Mouse (Mus musculus) skeletal muscle tissue, adult 2 months (tissue): ENCODE data around the gene Tnip2.
A peak's percentile ranks its signal among the peaks of the same experiment; 100 is the strongest.

Source experiments
- DNase-seq: peaks from one replicate; pipeline ENCODE4 v3.0.0-alpha.2; 2012; ENCODE audit warnings: low read depth, low spot score

Tnip2 gene

GRCm38 (mm10) chr5:34513466-34514217 is at the start of gene Tnip2:
Gene Tnip2 (minus strand): TSS chr5:34513991.
- DNase-seq = peak; percentile 91

- DNase-seq = no peak
Measured at GRCm38 (mm10) chr5:34551821-34552220, 38.0 kb upstream of the Tnip2 start.

- DNase-seq = no peak
Measured at GRCm38 (mm10) chr5:34550251-34550650, 36.5 kb upstream of the Tnip2 start.

- DNase-seq = no peak
Measured at GRCm38 (mm10) chr5:34549483-34550221, 35.9 kb upstream of the Tnip2 start.

- no peak for DNase-seq
Measured at GRCm38 (mm10) chr5:34549135-34549482, 35.3 kb upstream of the Tnip2 start.

DNA sequence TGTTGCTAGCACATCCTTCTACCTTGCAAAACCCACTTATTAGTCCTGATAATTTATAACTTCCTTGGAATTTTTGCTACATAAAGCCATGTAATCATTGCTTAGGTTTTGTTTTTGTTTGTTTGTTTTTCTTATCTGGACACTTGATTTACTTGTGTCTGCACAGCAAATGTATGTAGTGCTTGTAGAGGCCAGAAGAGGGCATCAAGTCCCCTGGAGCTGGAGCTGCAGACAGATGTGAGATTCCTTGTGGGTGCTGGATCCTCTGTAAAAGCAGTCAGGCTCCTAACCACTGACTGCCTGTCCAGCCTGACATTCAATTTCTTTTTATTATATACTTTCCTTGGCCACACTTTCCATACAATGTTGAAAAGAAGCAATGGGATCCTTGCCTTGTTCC is 33.6 kb upstream of the Tnip2 start:
- DNase-seq = no peak

DNA sequence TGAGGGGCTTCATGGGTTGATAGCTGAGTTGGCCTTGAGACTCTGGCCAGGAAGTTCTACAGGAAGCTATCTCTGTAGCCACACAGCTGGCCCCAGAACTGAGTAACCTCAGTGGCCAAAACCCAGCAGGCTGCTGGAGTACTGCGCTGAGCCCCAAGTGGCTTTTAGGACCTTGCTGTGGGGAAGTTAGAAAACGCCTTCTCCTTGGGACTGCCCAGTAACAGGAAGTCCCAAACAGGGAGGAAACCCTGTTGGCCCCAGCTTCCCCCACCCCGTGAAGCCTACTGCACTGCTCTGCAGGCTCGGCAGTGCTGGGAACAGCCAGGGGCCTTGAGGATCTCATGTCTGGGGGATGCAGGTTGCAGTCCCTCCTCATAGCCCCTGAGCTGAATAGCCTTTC is 29.3 kb upstream of the Tnip2 start:
- DNase-seq = peak; percentile 36

DNA sequence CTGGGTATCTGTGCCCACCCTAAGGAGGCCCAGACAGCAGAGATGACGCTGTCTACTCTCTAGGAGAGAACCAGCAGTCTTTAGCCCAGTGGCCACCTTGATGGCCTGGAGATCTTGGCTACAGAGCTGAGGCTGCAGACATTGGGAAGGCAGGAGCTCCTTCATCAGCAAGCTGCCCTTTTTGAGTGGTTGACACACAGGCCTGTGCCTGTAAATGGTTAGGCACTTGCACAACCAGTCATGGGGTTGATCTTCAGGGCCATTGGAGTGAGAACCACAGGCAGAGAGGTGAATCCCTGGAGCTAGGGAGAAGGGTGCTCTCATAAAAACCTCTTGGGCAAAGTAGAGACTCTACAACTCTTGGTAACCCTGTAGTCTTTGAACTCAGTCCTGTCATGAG is 28.4 kb upstream of the Tnip2 start:
- no peak for DNase-seq

- DNase-seq = no peak
Measured at GRCm38 (mm10) chr5:34539121-34539520, 25.3 kb upstream of the Tnip2 start.

GRCm38 (mm10) chr5:34538527-34538926 is 24.7 kb upstream of the Tnip2 start:
- DNase-seq = no peak

DNA sequence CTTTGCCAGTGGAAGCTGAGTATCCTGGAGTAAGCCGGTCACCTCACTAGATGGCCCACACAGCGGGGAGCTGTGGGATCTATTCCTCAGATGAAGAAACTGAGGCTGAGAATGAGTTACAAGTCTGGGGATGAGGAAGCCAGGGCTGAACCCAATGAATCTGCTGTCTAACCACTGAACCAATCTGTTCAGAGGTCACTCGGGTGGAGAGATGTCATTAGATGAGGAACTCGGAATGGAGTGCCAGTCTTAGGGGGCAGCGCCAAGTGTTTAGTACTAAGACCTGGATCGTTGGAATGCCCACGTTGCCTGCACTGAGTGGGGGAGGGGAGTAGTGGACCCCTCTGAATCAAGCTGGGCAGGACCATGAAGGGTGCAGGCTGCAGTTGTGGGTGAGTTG is 24.3 kb upstream of the Tnip2 start:
- DNase-seq = no peak

- DNase-seq = no peak
Measured at GRCm38 (mm10) chr5:34535831-34536230, 22.0 kb upstream of the Tnip2 start.

GRCm38 (mm10) chr5:34534776-34535581 is 21.2 kb upstream of the Tnip2 start:
- DNase-seq = peak; percentile 87

- DNase-seq = peak; percentile 49
Measured at GRCm38 (mm10) chr5:34533820-34534219, 20.0 kb upstream of the Tnip2 start.

- DNase-seq = no peak
Measured at GRCm38 (mm10) chr5:34533066-34533465, 19.3 kb upstream of the Tnip2 start.

GRCm38 (mm10) chr5:34530687-34531086 is 16.9 kb upstream of the Tnip2 start:
- DNase-seq = no peak

- DNase-seq = no peak
Measured at GRCm38 (mm10) chr5:34530116-34530515, 16.3 kb upstream of the Tnip2 start.

- peak; percentile 54 for DNase-seq
Measured at GRCm38 (mm10) chr5:34528724-34529123, 14.9 kb upstream of the Tnip2 start.

- no peak for DNase-seq
Measured at GRCm38 (mm10) chr5:34527352-34527751, 13.6 kb upstream of the Tnip2 start.

GRCm38 (mm10) chr5:34526477-34526775 is 12.6 kb upstream of the Tnip2 start:
- DNase-seq = no peak

DNA sequence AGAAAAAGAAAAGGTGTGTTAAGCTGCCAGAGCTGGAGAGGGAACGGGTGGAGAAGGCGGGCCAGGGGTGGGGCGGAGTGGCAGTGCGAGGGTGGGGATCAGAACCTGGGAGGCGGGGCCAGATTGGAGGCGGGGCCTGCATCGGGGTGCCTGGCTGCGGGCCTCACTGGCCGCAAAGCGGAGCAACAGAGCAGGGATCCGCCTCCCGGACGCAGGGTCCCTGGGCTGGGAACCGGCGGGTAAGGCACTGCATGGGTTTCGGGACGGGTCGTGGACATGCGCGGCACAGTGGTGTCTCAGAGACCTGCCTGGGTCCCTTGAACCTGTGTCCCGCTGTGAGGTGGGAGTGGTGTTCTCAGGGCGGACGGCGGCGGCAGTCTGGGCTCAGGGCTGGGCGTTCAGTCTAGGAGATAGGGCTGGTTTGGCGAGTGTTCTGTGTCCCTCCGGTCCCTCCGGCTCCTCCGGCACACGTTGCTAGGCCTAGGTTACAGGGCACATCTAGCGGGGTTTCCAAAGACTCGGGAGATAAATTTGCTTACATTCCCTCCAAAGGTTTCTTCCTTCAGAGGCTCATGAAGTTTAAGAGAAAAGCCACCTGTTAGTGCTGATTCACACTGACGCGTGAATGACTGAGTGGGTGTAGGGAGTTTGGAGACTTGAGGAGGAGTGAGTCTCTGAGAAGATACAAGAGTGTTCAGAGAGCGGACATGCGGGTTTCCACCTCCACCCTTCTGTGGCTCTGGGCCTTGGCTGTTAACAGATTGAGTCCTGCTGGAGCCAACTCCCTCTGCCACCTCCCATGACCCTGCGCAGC is 12.1 kb upstream of the Tnip2 start, which contains the start of gene Sh3bp2:
Gene Sh3bp2, plus strand, starts transcription at position 176 of the 814 bp plus-strand sequence.
- DNase-seq = peak; percentile 80

DNA sequence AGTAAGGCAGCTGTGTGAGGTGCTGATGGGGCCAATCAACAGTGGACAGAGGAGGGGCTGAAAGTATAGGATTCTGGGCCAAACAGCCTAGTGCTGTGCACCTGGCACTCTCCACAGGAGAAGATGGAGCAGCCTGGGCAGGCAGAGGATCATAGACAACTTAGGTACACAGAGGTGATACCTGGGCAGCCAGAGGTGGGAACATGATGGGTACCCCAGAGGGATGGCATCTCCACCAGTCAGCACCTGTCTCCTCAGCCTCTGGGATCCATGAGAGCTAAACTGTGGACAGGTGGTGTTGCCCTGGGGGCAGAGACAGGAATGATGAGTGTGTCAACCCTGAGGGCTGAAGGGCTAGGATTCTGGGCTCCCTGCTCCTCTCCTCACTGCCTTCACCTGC is 10.7 kb upstream of the Tnip2 start:
- DNase-seq = no peak
